Comparison of ENCODE assay signal across 29 mouse cellular contexts in genomic region chr7:81557252-81557984, GRCm38 (mm10). TPM values are rescaled to one million over a fixed set of nuclear protein-coding genes. Genes with fewer than 3 reads are reported as not detected.
DNase-seq lines count a peak whose midpoint lies in the region; ATAC-seq and TF ChIP-seq lines count a peak whose summit lies in the region.
"Had no signal": no experiment of that assay in that cellular context is flagged by ENCODE, and none has a peak within 500 bp of the region (broad histone marks: within the 10 kb centered on the region; RNA-seq: fewer than 3 reads in every experiment).

No protein-coding gene starts in this region.

- H3K27ac ChIP-seq in forebrain, embryonic 14.5 days (ENCODE audit: low read depth, low read length), result no peak overlapping the region
- no peak overlapping the region for H3K27ac ChIP-seq in forebrain, embryonic 11.5 days (ENCODE audit: low read depth, low read length)
- H3K27ac ChIP-seq in hindbrain, postnatal 0 days, result no peak overlapping the region
- H3K27ac ChIP-seq in hindbrain, embryonic 16.5 days (ENCODE audit: low read depth, low read length), result no peak overlapping the region
- H3K27ac ChIP-seq: forebrain, embryonic 12.5 days; hindbrain, embryonic 12.5 days; left cerebral cortex, adult 2 months; midbrain, embryonic 12.5 days had no signal

- 66% methylated on average over 7 of the region's 7 CpGs for WGBS in forebrain, embryonic 14.5 days
- WGBS in forebrain, embryonic 11.5 days, result 91% methylated on average over 7 of the region's 7 CpGs
- WGBS in hindbrain, postnatal 0 days, result 71% methylated on average over 7 of the region's 7 CpGs
- 75% methylated on average over 7 of the region's 7 CpGs for WGBS in hindbrain, embryonic 16.5 days

- peak; percentile 42; the same call in 1 of the 2 replicates for ATAC-seq in forebrain, embryonic 14.5 days
- no peak for ATAC-seq in forebrain, embryonic 11.5 days (replicated peaks; ENCODE audit: low FRiP score)
- ATAC-seq in hindbrain, postnatal 0 days, result no peak
- no peak for ATAC-seq in hindbrain, embryonic 16.5 days
- ATAC-seq in frontal cortex, adult (ENCODE audit: low TSS enrichment), result no peak
- ATAC-seq: activated CD4-positive, CD25-positive, alpha-beta regulatory T cell, adult 4 months had no signal

- no peak for TF ChIP-seq CTCF in hindbrain, postnatal 0 days (IDR thresholded peaks at IDR 0.05; ENCODE audit: low read depth)

- no peaks in the 10 kb centered on the region for H3K36me3 ChIP-seq in forebrain, embryonic 14.5 days (ENCODE audit: control insufficient read depth, insufficient read depth, low read length)
- no peaks in the 10 kb centered on the region for H3K36me3 ChIP-seq in forebrain, embryonic 11.5 days (ENCODE audit: control insufficient read depth, insufficient read depth, low read length)
- no peaks in the 10 kb centered on the region for H3K36me3 ChIP-seq in hindbrain, postnatal 0 days (ENCODE audit: insufficient read depth, low read length)
- no peaks in the 10 kb centered on the region for H3K36me3 ChIP-seq in hindbrain, embryonic 16.5 days (ENCODE audit: control insufficient read depth, insufficient read depth, low read length)
- H3K36me3 ChIP-seq: forebrain, embryonic 12.5 days; G1E; hindbrain, embryonic 12.5 days; midbrain, embryonic 12.5 days had no signal

- DNase-seq in forebrain, embryonic 14.5 days (ENCODE audit: low spot score), result peak; percentile 62
- DNase-seq in forebrain, embryonic 11.5 days (ENCODE audit: low spot score), result no peak
- peak; percentile 17 for DNase-seq in hindbrain, postnatal 0 days (ENCODE audit: low spot score)
- DNase-seq in testis, postnatal 10 days (ENCODE audit: low spot score), result peak; percentile 33
- DNase-seq in testis, postnatal 14 days (ENCODE audit: low spot score), result no peak
- no peak for DNase-seq in cerebellum, adult 9-11 months
- DNase-seq: adrenal gland, postnatal 14 days; cerebellum, adult 11 months; cerebellum, postnatal 14 days; gastrocnemius, postnatal 14 days; kidney, adult 9 months; kidney, postnatal 4 days; layer of hippocampus, adult 9-11 months; left cerebral cortex, postnatal 4 days; thymus, adult 2 months had no signal

- no peak overlapping the region for H3K9ac ChIP-seq in forebrain, embryonic 14.5 days (ENCODE audit: low read length)
- H3K9ac ChIP-seq in forebrain, embryonic 11.5 days (ENCODE audit: low read length), result no peak overlapping the region
- H3K9ac ChIP-seq in hindbrain, postnatal 0 days (replicated peaks; ENCODE audit: low read length), result no peak overlapping the region
- no peak overlapping the region for H3K9ac ChIP-seq in hindbrain, embryonic 16.5 days (ENCODE audit: low read depth, low read length)
- H3K9ac ChIP-seq: forebrain, embryonic 12.5 days; heart, embryonic 15.5 days; hindbrain, embryonic 12.5 days; midbrain, embryonic 12.5 days had no signal

- no peaks in the 10 kb centered on the region for H3K27me3 ChIP-seq in forebrain, embryonic 14.5 days (replicated peaks; ENCODE audit: control insufficient read depth, insufficient read depth, low read length)
- no peaks in the 10 kb centered on the region for H3K27me3 ChIP-seq in forebrain, embryonic 11.5 days (ENCODE audit: control insufficient read depth, insufficient read depth, low read length)
- H3K27me3 ChIP-seq in hindbrain, postnatal 0 days (ENCODE audit: insufficient read depth, low read length), result no peaks in the 10 kb centered on the region
- H3K27me3 ChIP-seq in hindbrain, embryonic 16.5 days (replicated peaks; ENCODE audit: control insufficient read depth, insufficient read depth, low read length), result no peaks in the 10 kb centered on the region
- H3K27me3 ChIP-seq: forebrain, embryonic 12.5 days; heart, embryonic 15.5 days; hindbrain, embryonic 12.5 days; midbrain, embryonic 12.5 days had no signal

- H3K4me2 ChIP-seq in forebrain, embryonic 14.5 days (ENCODE audit: low read length), result no peak overlapping the region
- H3K4me2 ChIP-seq in forebrain, embryonic 11.5 days (ENCODE audit: low read depth, low read length, severe bottlenecking), result no peak overlapping the region
- no peak overlapping the region for H3K4me2 ChIP-seq in hindbrain, postnatal 0 days (ENCODE audit: low read depth, low read length)
- no peak overlapping the region for H3K4me2 ChIP-seq in hindbrain, embryonic 16.5 days (ENCODE audit: low read length)
- H3K4me2 ChIP-seq: forebrain, embryonic 12.5 days; heart, embryonic 15.5 days; hindbrain, embryonic 12.5 days; liver, embryonic 11.5 days; midbrain, embryonic 12.5 days had no signal

- no peak overlapping the region for H3K4me3 ChIP-seq in forebrain, embryonic 14.5 days (ENCODE audit: low read depth, low read length)
- H3K4me3 ChIP-seq in forebrain, embryonic 11.5 days (ENCODE audit: low read depth, low read length), result no peak overlapping the region
- no peak overlapping the region for H3K4me3 ChIP-seq in hindbrain, postnatal 0 days (ENCODE audit: low read length)
- H3K4me3 ChIP-seq in hindbrain, embryonic 16.5 days (ENCODE audit: low read length), result no peak overlapping the region
- H3K4me3 ChIP-seq: forebrain, embryonic 12.5 days; heart, embryonic 15.5 days; hindbrain, embryonic 12.5 days; left cerebral cortex, adult 2 months; midbrain, embryonic 12.5 days; myocyte had no signal

- no peaks in the 10 kb centered on the region for H3K9me3 ChIP-seq in forebrain, embryonic 14.5 days (replicated peaks; ENCODE audit: control insufficient read depth, low read length)
- no peaks in the 10 kb centered on the region for H3K9me3 ChIP-seq in forebrain, embryonic 11.5 days (ENCODE audit: control insufficient read depth, low read length)
- no peaks in the 10 kb centered on the region for H3K9me3 ChIP-seq in hindbrain, postnatal 0 days (ENCODE audit: low read length)
- H3K9me3 ChIP-seq in hindbrain, embryonic 16.5 days (ENCODE audit: control insufficient read depth, low read length), result no peaks in the 10 kb centered on the region
- H3K9me3 ChIP-seq: forebrain, embryonic 12.5 days; G1E; heart, embryonic 15.5 days; hindbrain, embryonic 12.5 days; midbrain, embryonic 12.5 days had no signal

- H3K4me1 ChIP-seq in forebrain, embryonic 14.5 days (ENCODE audit: control insufficient read depth, insufficient read depth, low read length), result no peaks in the 10 kb centered on the region
- H3K4me1 ChIP-seq in forebrain, embryonic 11.5 days (replicated peaks; ENCODE audit: control insufficient read depth, insufficient read depth, low read length), result no peaks in the 10 kb centered on the region
- no peaks in the 10 kb centered on the region for H3K4me1 ChIP-seq in hindbrain, postnatal 0 days (ENCODE audit: insufficient read depth, low read length)
- no peaks in the 10 kb centered on the region for H3K4me1 ChIP-seq in hindbrain, embryonic 16.5 days (ENCODE audit: control insufficient read depth, insufficient read depth, low read depth, low read length)
- H3K4me1 ChIP-seq: hindbrain, embryonic 12.5 days had no signal

RNA-seq across cellular contexts. Expression of gene Fsd2, which starts 9.3 kb away (rescaled TPM):
- 0.09 and 0.23 TPM in 2 replicates for polyA plus RNA-seq in forebrain, embryonic 14.5 days (2014; fragmentation: Nextera tagmentation; extraction: Ambion mirVana)
- polyA plus RNA-seq in forebrain, embryonic 11.5 days (2014; fragmentation: Nextera tagmentation; extraction: Ambion mirVana), result 0.15 and 0.25 TPM in 2 replicates
- 0.18 and 0.31 TPM in 2 replicates for total RNA-seq in hindbrain, postnatal 0 days (2014; rRNA removed)
- 0.05 and 0.08 TPM in 2 replicates for polyA plus RNA-seq in hindbrain, postnatal 0 days (2015; fragmentation: Nextera tagmentation; extraction: Ambion mirVana)
- 0.15 and 0.57 TPM in 2 replicates for polyA plus RNA-seq in hindbrain, embryonic 16.5 days (2015; fragmentation: Nextera tagmentation; extraction: Ambion mirVana)
- polyA plus RNA-seq: G1E; intestine, embryonic 14.5 days had no signal

RNA-seq across cellular contexts. Expression of gene Whamm, which starts 13.6 kb away (rescaled TPM):
- polyA plus RNA-seq in forebrain, embryonic 14.5 days (2014; fragmentation: Nextera tagmentation; extraction: Ambion mirVana), result 4.7 and 5.8 TPM in 2 replicates
- polyA plus RNA-seq in forebrain, embryonic 11.5 days (2014; fragmentation: Nextera tagmentation; extraction: Ambion mirVana), result 5.3 and 7.1 TPM in 2 replicates
- 5.1 and 6.2 TPM in 2 replicates for total RNA-seq in hindbrain, postnatal 0 days (2014; rRNA removed)
- polyA plus RNA-seq in hindbrain, postnatal 0 days (2015; fragmentation: Nextera tagmentation; extraction: Ambion mirVana), result 6.9 and 7.0 TPM in 2 replicates
- polyA plus RNA-seq in hindbrain, embryonic 16.5 days (2015; fragmentation: Nextera tagmentation; extraction: Ambion mirVana), result 2.0 and 6.0 TPM in 2 replicates

RNA-seq across cellular contexts. Expression of gene BC048679, which starts 59.3 kb away (rescaled TPM):
- not detected in 2 replicates for polyA plus RNA-seq in forebrain, embryonic 14.5 days (2014; fragmentation: Nextera tagmentation; extraction: Ambion mirVana)
- not detected in 2 replicates for polyA plus RNA-seq in forebrain, embryonic 11.5 days (2014; fragmentation: Nextera tagmentation; extraction: Ambion mirVana)
- not detected in 2 replicates for total RNA-seq in hindbrain, postnatal 0 days (2014; rRNA removed)
- polyA plus RNA-seq in hindbrain, postnatal 0 days (2015; fragmentation: Nextera tagmentation; extraction: Ambion mirVana), result not detected in 2 replicates
- not detected in 2 replicates for polyA plus RNA-seq in hindbrain, embryonic 16.5 days (2015; fragmentation: Nextera tagmentation; extraction: Ambion mirVana)
- total RNA-seq: adrenal gland, postnatal 14 days; G1E; gastrocnemius, postnatal 14 days; left cerebral cortex, adult 2 months; left cerebral cortex, postnatal 4 days had no signal
- polyA plus RNA-seq: activated CD4-positive, CD25-positive, alpha-beta regulatory T cell, adult 4 months; forebrain, embryonic 12.5 days; G1E; heart, embryonic 15.5 days; hindbrain, embryonic 12.5 days; intestine, embryonic 14.5 days; liver, embryonic 11.5 days; midbrain, embryonic 12.5 days; myocyte; neural tube, embryonic 14.5 days; small intestine, adult 2 months; thymus, adult 2 months had no signal

Comparison
In these comparisons a context has a peak if more than half of its experiments do, and no peak if none do; other contexts are left out.
1. DNase-seq: peak in forebrain, embryonic 14.5 days (single experiment), hindbrain, postnatal 0 days (single experiment) and testis, postnatal 10 days (single experiment); none in forebrain, embryonic 11.5 days (single experiment), testis, postnatal 14 days (single experiment) and cerebellum, adult 9-11 months (single experiment).